Mouse (Mus musculus) layer of hippocampus, adult 9-10 months (tissue): ENCODE data around the gene Auh.

ENCODE experiments used
- DNase-seq: peaks from one replicate; pipeline ENCODE4 v3.0.0; 2022; ENCODE audit warnings: low spot score

Gene Auh

GRCm38 (mm10) chr13:52794232-52794631 lies 135.2 kb downstream of the Auh start:
- no peak for DNase-seq

GRCm38 (mm10) chr13:52793434-52793989 lies 136.0 kb downstream of the Auh start:
- no peak for DNase-seq

- no peak for DNase-seq
Observed at GRCm38 (mm10) chr13:52792242-52792844, 137.1 kb downstream of the Auh start.

GRCm38 (mm10) chr13:52790894-52791293 lies 138.6 kb downstream of the Auh start:
- DNase-seq: no peak
